Mouse (Mus musculus) adrenal gland, postnatal 36 days (tissue): ENCODE measurements at regions not wholly inside any gene's neighbourhood (a gene's known extent, or its start where the extent isn't known, plus 50 kb on each side); places are given as distances from the start of the nearest gene placed in this dataset.

Experiments used
- DNase-seq, 2 experiments: peaks; one replicate each; pipeline ENCODE4 v3.0.0; 2021; ENCODE audit warnings: mixed read lengths in 1 of 2

DNA sequence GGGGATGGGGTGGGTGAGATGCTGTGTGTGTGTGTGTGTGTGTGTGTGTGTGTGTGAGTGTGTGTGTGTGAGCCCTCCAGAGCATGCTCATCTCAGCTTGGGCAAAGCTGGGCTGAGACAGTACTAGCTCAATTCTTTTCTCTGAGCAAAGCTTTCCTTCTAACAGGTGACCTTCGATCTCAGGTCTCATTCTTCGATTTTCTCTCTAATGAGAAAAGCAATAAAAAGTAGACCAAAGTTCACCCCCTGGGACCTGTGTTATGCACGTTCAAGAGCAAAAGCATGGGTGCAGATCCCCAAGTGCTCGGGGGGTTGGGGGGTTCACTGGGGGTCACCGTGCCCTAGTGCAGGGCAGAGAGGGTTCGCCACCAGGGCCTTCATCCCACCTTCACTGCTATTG lies 103.1 kb upstream of the Slc22a12 start:
- no peak for DNase-seq

DNA sequence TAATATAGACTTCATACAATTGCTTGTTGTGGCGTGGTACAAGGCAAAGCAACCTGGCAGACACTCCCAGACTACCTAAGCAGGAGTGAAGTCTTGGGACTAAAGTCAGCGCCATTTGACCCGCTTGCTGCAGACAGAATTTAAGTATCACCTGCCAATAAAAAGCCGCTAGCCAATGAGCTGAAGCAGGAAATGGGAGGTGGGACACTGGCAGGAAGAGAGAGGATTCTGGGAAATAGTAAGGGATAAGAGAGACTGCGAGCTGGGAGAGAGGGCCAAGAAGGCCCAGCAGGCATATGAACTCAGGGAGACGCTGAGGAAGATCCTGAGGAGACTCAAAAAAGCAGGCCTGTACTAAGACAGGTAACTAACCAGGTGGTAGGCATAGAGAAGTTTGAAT lies 102.0 kb upstream of the Slc22a12 start:
- DNase-seq: no peak

DNA sequence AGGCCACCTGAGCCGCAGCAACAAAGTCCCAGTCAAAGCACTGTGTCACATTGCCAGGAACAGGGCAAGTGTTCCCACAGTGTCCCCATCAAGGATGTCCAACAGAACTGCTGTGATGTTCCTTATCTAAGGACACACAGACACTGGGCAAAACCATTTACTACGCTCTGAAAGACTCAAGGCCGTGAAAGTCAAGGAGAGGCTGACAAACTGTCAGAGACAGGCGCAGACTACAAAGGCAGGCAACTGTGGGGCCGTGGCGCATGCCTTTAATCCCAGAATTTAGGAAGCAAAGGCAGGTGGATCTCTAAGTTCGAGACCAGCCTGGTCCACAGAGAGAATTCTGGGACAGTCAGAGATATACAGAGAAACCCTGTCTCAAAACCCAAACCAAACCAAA lies 96.8 kb upstream of the Slc22a12 start:
- peak; percentile 26 to 51 for DNase-seq

DNA sequence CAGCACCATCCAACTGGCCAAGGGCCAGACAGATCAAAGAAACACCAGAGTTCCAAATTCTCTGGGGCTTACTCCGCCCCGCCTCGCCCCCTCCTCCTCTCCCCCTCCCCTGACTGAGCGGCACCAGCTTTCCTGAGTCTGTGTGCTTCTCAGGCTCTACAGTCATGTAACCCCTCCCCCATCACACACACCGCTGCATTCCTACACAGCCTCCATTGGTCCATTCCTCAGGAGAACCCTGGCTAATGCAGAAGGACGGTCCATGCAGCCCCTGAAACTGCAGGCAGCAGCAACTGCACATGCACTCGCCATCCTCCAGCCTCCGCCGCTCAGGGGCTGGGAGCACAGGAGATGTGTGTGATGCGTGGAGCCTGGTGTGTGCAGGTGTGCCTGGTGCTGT lies 90.6 kb upstream of the Slc22a12 start:
- peak; percentile 24 to 31 for DNase-seq

DNA sequence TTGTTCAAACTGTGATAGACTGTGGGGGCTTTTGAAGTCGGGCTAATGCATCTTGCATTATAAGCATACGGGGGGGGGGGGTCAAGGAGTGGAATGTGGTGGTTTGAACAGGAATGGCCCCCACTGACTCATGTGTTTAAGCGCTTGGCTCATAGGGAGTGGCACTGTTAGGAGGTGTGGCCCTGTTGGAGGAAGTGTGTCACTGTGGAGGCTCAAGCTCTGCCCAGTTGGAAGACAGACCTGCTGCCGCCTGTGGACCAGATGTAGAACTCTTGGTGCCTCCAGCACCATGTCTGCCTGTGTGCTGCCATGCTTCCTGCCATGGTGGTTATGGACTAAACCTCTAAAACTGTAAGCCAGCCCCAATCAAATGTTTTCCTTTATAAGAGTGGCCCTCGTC lies 89.0 kb upstream of the Slc22a12 start:
- DNase-seq: no peak

DNA sequence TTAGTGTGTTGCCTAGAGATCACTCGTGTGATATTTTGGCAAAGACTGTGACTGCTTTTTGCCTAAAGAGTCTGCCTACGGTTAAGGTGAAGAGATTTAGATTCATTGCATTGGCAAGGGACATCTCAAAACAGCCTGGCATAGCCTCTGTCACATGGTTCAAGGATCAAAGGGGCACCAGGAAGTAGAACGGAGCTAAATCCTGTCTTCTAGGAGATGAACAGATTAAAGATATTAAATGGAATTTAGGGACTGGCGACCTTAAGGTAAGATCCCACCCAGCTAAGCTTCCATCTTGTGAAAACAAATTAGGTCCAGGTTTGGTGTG lies 87.7 kb upstream of the Slc22a12 start:
- no peak for DNase-seq

DNA sequence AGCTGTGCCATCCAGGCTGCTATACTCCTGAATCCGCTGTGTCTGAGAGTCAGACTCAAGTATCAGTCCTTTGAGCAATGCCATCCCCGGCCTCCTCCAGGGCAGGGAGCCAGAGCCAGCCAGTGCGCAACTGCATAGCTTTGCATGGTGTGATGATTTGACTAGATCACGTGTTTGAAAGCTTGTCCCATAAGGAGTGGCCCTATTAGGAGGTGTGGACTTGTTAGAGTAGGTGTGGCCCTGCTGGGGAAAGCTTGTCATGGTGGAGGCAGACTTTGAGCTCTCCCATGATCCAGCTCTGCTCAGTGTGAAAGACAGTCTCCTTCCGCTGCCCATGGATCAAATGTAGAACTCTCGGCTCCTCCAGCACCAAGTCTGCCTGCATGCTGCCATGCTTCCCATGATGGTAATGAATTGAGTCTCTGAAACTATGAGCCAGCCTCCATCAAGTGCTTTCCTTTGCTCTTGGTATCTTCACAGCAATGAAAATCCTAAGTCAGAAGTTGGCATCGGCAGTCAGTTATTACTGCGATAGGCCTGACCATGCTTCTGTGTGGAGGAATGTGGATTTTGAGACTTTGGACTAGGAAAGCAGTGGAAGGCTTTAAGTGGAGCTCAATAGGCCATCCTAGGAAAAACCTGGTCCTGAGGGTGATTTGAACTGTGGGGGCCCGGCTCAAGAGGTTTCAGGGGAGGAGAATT lies 87.2 kb upstream of the Slc22a12 start:
- no peak for DNase-seq

DNA sequence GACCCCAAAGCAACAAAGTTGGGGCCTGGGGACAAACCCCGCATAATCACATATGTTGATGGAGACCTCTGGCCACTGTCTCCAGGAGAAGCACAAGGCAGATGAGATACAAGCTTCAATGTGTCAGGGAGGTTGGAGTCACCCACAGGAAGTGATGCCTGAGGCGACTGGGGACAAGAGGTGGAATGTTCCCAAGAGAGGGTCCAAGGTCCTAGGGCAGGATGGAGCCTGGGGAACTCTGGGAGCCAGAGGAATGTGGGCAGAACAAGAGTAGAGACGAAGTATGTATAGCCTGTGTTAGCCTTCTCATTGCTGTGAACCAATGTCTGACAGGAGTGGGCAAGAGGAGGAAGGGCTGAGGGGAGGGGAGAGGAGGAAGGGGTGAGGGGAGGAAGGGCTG lies 82.7 kb upstream of the Slc22a12 start:
- DNase-seq: no peak

DNA sequence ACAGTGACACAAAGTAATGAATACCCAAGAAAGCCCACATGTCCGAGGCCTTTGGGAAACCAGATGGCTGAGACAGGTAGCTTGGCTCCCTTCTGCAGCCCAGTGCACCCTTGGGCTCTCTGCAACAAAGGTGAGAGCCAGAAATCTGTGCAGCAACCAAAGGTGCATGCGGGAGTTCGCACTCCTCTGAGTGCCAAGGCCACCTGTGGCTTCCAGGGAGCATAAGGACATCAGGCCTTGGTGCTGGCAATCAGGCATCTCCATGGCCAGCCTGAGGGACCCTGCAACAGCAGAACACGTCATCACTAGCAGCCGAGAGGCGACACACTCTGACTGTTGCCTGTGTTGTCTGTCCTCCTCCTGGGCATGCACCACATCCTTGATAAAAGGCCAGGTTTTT lies 78.2 kb upstream of the Slc22a12 start:
- DNase-seq: no peak

DNA sequence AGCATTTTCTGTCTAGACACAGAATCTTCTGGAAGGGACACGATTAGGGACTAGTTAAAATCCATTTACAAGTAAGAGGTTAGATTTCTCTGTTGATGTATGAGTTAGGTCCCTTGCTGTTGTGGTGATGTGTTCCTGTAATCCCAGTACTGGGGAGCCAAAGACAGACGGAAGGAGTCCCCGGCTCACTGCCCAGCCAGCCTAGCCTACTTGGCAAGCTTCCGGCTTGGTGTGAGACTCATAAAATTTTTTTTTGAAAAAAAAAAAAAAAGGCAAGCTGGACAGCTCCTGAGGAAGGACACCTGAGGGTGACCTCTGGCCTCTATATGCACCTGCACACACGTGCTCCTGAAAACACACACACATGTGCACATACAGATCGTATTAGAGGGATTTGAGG lies 76.7 kb upstream of the Slc22a12 start:
- no peak for DNase-seq

DNA sequence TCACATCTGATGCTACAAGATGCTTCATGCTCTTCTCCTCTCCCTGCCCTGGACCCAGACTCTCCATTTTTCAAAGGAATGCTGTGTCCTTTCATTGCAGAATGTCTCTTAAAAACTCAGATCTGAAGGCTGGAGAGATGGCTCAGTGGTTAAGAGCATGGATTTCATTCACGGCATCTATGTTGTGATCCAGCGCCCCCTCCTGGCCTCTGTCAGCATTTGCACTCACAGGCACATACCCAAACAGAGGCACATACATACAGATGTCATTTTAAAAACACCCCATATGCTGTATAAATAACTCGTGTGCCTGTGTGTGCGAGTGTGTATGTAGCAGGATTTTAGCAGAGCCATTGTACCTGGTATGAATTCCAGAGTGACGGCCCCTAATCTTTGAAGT lies 73.8 kb upstream of the Slc22a12 start:
- DNase-seq: no peak

DNA sequence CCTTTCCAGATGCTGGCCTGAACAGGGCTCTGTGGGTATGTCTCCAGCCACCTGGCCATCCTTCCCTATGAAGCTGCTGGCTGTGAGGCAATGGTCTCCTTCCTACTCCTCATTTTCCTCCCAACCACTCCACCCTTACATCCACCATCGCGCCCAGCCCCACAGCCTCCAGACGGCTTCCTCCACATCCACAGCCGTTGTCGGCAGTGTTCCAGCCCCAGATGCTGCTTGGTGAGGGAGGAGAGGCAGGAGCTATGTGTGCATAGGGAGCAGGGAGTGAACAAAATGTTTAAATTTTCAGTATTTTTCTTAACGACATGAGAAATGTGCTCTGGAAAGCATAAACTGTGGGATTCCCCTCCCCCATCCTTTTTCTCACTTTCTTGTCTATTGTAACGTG lies 69.6 kb upstream of the Slc22a12 start:
- no peak for DNase-seq

DNA sequence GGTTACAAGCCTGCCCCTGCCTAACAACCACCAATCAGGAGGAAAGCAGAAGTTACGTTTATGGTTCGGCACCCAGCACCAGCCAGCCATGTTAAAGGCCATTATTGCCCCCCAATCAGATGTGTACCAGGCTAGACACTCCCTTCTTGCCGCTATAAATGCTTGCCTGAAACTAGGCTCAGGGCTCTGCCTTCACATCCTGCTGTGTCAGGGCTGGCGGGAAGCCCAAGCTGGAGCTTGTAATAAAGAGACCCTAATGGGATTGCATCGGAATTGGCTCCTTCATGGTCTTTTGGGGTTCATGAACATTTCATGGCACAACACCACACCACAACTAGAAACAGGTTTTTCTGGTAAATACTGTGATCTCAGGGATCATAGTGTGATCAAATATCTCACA lies 69.1 kb upstream of the Slc22a12 start:
- no peak for DNase-seq

DNA sequence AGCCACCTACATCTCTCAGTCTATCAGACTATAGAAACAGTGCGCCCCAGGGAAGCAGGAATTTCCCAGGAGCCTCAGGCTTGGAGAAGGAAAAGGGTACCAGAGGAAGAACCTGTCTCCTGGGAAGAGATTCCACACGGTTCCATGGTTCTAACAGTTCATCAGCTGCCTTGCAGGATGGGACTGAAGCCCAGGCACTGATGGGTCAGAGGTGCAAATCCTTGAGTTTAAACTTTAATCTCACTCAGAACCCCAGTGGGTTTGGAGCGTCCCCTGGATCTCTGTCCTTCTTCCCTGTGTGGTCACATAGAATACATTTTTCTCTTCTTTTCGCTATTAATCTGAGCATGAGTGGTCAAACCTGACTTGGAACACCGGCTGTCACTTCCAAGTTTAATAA lies 67.9 kb upstream of the Slc22a12 start:
- DNase-seq: no peak

DNA sequence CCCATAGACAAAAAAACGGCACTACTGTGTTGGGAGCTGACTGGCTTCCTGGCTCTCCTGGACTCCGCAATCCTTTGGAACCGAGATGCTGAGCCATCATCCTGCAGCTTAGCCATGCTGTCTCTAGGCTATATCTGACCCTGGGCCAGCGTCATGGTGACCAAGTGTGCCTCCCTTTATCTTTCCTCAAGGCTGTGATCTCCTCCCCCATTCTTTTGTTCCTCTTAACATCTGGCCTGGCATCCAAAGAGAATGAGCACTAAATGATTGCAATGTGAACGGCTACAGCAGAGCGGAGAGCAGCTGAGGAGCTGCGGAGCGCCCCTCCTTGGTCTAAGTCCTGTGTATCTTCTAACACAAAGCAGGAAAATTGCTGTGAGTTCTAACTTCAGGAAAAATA lies 67.2 kb upstream of the Slc22a12 start:
- no peak for DNase-seq

DNA sequence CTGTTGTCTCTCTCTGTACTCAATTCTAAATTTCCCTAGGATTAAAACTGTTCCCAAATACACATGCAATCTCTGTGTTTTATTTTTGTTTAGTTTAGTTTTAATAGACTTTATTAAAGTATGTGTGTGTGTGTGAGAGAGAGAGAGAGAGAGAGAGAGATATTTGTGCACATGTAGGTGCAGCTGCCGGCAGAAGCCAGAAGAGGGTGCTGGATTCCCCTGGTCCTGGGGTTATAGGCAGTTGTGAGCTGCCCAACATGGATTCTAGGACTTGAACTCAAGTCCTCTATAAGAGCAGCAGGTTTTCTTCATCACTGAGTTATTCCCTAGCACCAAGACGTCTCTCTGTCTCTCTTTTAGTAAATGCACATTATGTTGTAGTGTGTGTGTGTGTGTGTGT lies 64.7 kb upstream of the Slc22a12 start:
- DNase-seq: no peak

DNA sequence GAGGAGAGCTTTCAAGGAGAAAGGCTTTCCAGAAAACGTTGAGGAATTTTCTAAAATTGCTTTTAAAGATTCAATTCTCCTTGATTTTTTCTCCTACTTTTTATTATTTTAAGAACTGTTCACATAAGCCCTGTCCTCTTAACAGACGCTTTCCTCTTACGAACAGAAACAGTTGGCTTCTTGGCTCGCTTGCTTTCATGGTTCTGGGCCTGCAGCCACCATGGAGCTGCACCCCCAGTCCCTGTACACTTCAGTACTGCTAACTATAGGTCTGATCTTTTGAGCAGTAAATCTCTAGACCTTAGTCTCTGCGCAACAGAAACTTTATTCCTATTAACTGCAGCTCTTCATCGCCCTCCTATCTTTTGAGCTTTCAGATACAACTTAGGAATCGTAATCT lies 63.8 kb upstream of the Slc22a12 start:
- DNase-seq: no peak

DNA sequence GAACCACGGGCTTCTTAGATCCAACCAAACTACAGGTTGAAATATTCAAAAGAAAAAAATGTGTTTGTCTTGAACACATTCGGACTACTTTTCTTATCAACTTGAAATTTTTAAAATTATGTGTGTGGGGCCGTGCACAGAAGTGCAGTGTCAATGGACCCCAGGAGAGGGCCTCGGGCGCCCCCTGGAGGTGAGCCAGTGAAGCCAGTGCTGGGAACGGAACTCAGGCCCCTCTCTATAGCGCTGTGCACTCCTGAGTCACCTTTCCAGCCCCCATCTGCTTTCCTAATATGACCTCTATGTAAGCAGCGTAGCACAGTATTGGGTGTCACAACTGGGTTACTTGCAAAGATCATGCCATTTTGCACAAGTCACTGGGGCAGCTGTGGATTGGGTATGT lies 61.9 kb upstream of the Slc22a12 start:
- DNase-seq: peak in 1 of 2 experiments; percentile 19

DNA sequence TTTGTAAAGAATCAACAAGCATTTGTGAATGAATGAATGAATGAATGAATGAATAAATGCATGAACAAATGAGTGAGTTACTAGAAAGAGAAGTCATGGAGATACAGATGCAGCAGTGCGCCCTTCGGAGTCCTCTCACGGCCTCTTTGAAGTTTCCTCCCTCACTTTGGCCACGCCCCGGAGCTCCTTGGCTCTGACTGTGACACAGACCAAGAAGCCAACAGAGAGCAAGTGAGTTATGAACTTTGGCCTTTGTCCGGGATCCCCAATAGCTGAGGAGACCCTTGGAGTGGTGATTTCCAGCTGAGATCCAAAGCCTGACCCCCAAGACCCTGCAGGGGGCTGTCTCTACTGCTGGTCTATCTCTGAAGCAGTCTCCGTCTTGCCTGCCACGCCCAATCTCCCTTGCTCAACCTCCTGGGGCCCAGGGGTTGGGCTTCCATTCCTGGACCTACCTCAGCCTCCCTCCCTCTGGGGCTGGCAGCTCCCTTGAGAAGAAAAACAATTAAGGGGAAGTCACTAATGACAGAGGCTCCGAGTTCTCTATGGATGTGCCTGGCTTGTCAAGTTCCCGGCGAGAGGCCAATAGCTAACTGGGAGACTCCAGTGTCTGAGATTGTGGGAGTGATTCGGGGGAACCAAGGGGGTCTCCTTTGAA lies 58.2 kb upstream of the Slc22a12 start:
- DNase-seq: no peak

DNA sequence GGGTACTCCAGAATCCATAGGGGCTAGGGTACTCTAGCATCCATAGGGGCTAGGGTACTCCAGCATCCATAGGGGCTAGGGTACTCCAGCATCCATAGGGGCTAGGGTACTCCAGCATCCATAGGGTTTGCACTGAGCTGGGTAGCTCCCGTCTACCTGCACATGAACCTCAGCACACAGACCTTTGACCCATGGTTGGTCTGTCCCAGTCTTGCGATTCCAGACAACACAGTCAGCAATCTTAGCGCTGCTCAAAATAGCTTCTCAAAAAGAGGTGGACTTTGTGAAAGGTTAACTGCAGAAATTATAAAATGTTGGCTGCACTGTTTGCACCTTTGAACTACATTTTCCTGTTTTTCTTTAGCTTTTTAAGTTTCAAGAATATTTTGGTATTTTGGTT lies 56.4 kb upstream of the Slc22a12 start:
- DNase-seq: no peak

DNA sequence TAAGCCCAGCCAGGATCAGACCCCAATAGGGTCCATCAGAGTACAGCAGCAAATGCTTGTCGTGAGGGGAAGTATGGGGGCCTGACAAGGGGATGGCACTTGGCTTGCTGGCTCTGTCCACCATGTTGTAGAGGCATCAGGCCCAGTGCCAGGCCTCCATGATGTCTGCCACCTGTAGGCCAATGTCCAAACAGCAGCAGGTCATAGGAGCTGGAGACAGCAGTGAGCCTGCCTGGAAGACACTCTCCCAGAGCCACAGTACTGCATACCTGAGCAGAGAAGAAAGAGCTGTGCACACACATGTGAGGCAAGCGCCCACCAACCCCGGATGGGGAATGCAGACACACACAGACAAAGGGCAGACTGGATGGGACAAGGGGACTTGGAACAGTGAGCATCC lies 55.4 kb upstream of the Slc22a12 start:
- no peak for DNase-seq

DNA sequence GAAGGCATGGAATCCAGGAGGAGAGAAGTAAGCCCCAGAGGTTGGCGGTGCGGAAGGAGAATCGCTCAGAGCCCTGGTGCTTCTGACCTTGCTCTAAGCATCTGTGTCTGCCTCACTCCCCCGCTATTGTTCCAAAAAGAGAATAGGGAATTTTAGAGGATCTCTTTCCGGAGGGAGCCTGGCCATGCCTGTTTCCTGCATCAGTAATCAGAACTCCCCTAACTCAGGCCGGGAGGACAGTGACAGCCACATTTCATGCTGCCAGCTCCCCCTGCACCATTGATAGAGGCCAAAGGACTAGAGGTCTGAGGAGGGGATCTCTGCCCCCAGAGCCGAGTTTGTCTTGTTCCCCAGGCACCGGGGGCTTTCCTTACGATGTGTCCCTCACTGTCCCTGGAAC lies 53.0 kb upstream of the Slc22a12 start:
- no peak for DNase-seq
